Mouse (Mus musculus) heart, adult 9 months (tissue): ENCODE data around the gene Adamts17.

Source experiments
- DNase-seq, 2 experiments: peaks; one replicate each; pipeline ENCODE4 v3.0.0; 2022; ENCODE audit warnings: low spot score in 2 of 2

The Adamts17 gene

GRCm38 (mm10) chr7:67032616-67033015, 193.1 kb downstream of the Adamts17 start:
- DNase-seq, result no peak

GRCm38 (mm10) chr7:67034369-67034768, 194.8 kb downstream of the Adamts17 start:
- peak; percentile 72 to 74 for DNase-seq

- DNase-seq, result no peak
Observed at GRCm38 (mm10) chr7:67035246-67035645, 195.7 kb downstream of the Adamts17 start.

- no peak for DNase-seq
Observed at GRCm38 (mm10) chr7:67035661-67036060, 196.1 kb downstream of the Adamts17 start.

GRCm38 (mm10) chr7:67036502-67037485, 197.3 kb downstream of the Adamts17 start:
- no peak for DNase-seq

GRCm38 (mm10) chr7:67037726-67038520, 198.4 kb downstream of the Adamts17 start:
- no peak for DNase-seq

- DNase-seq, result no peak
Observed at GRCm38 (mm10) chr7:67039143-67039542, 199.6 kb downstream of the Adamts17 start.

- DNase-seq, result peak; percentile 31 to 38
Observed at GRCm38 (mm10) chr7:67039861-67040260, 200.3 kb downstream of the Adamts17 start.

GRCm38 (mm10) chr7:67041685-67042084, 202.2 kb downstream of the Adamts17 start:
- no peak for DNase-seq

GRCm38 (mm10) chr7:67044121-67044817, 204.7 kb downstream of the Adamts17 start:
- peak; percentile 56 to 68 for DNase-seq

- DNase-seq, result no peak
Observed at GRCm38 (mm10) chr7:67045202-67045601, 205.7 kb downstream of the Adamts17 start.

- DNase-seq, result no peak
Observed at GRCm38 (mm10) chr7:67049206-67049605, 209.7 kb downstream of the Adamts17 start.

GRCm38 (mm10) chr7:67050424-67050823, 210.9 kb downstream of the Adamts17 start:
- DNase-seq, result no peak

- no peak for DNase-seq
Observed at GRCm38 (mm10) chr7:67051089-67051718, 211.7 kb downstream of the Adamts17 start.

- DNase-seq, result no peak
Observed at GRCm38 (mm10) chr7:67054876-67055275, 215.3 kb downstream of the Adamts17 start.

- peak; percentile 52 to 54 for DNase-seq
Observed at GRCm38 (mm10) chr7:67055510-67055909, 216.0 kb downstream of the Adamts17 start.

GRCm38 (mm10) chr7:67061756-67062155, 222.2 kb downstream of the Adamts17 start:
- no peak for DNase-seq

GRCm38 (mm10) chr7:67062571-67062970, 223.0 kb downstream of the Adamts17 start:
- no peak for DNase-seq

GRCm38 (mm10) chr7:67064627-67065305, 225.2 kb downstream of the Adamts17 start:
- DNase-seq, result peak in 1 of 2 experiments; percentile 37

- DNase-seq, result no peak
Observed at GRCm38 (mm10) chr7:67065631-67066030, 226.1 kb downstream of the Adamts17 start.
